Mouse (Mus musculus): ENCODE measurements around the gene Tmem262. TPM values are rescaled to one million over a fixed set of nuclear protein-coding genes. Genes with fewer than 3 reads are reported as not detected.
"Not testable (repeated sequence)": the region's sequence is repeated elsewhere in the genome, so short reads cannot be mapped to it uniquely, and the experiment has no call there.

The Tmem262 gene
- total and polyA plus RNA-seq, 3 experiments = 0.18 TPM; not detected in 2

GRCm38 (mm10) chr19:6042293-6042692 is 37.5 kb upstream of the Tmem262 start:
- DNase-seq (ENCODE audit: low read depth, low spot score) = no peak
- Histone ChIP-seq H3K79me2 (ENCODE audit: control insufficient read depth, insufficient read depth, low read length, poor library complexity) (peaks cover 10% of the 10 kb centered on the region), H3K9me3 (replicated peaks; ENCODE audit: insufficient read depth, low read length) (no peaks in the 10 kb centered on the region), H3K36me3 (ENCODE audit: control insufficient read depth in 1 of 2, insufficient read depth in 2 of 2, low read length in 2 of 2) (peaks cover 0 to 8% of the 10 kb centered on the region in 2 experiments; a peak in 2 of 4 replicates), H3K27ac (ENCODE audit: control insufficient read depth, low read depth, low read length) (no peak overlapping the region), H3K4me1 (ENCODE audit: control insufficient read depth in 1 of 2, insufficient read depth in 2 of 2, low read length in 2 of 2) (peaks cover 3 to 10% of the 10 kb centered on the region in 2 experiments), H3K27me3 (ENCODE audit: control insufficient read depth in 1 of 2, insufficient read depth in 2 of 2, low read length in 2 of 2) (no peaks in the 10 kb centered on the region), H3K4me3 (ENCODE audit: control insufficient read depth in 1 of 2, insufficient read depth in 1 of 2, low read depth in 2 of 2, low read length in 2 of 2) (no peak overlapping the region), H3K9ac (ENCODE audit: control insufficient read depth, low read depth, low read length, poor library complexity, severe bottlenecking) (no peak overlapping the region)
- no peak for TF ChIP-seq CHD2 (IDR thresholded peaks at IDR 0.05; ENCODE audit: low read length)

DNA sequence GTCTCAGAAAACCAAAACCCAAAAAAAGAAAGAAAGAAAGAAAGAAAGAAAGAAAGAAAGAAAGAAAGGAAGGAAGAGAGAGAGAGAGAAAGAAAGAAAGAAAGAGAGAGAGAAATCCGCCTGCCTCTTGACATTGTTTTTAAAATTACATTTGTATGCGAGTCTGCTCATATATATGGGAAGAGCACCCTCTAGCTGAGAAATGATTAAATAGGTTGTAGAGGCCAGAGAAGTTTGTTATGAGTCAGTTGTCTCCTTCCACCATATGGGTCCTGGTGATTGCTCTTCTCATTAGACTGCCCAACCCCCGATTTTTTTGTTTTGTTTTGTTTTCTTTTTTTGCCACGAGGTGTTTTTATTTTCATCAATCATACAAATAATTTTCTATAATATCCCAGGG is 35.7 kb upstream of the Tmem262 start:
- not testable (repeated sequence) for H3K9ac ChIP-seq (ENCODE audit: control insufficient read depth, low read depth, low read length, poor library complexity, severe bottlenecking); H3K4me3 ChIP-seq (ENCODE audit: control insufficient read depth in 1 of 2, insufficient read depth in 1 of 2, low read depth in 2 of 2, low read length in 2 of 2); H3K27ac ChIP-seq (ENCODE audit: control insufficient read depth, low read depth, low read length); H3K27me3 ChIP-seq (ENCODE audit: control insufficient read depth in 1 of 2, insufficient read depth in 2 of 2, low read length in 2 of 2); H3K9me3 ChIP-seq (replicated peaks; ENCODE audit: insufficient read depth, low read length)
- TF ChIP-seq CTCF (IDR thresholded peaks at IDR 0.05 in 2 of 3, conservative IDR thresholded peaks at IDR 0.05 in 1 of 3; ENCODE audit: control insufficient read depth in 1 of 3, insufficient read depth in 1 of 3, low read depth in 2 of 3, low read length in 3 of 3, poor library complexity in 1 of 3, severe bottlenecking in 1 of 3) (peak; percentile 22 to 82 (median 35); a peak in 4 of 6 replicates), ETS1 (IDR thresholded peaks at IDR 0.05; ENCODE audit: low read depth, low read length) (0 out of 2 replicates have a peak, but pooled peaks have one; percentile 10), ZC3H11A (IDR thresholded peaks at IDR 0.05; ENCODE audit: low read depth, low read length) (peak; percentile 54), TAL1 (IDR thresholded peaks at IDR 0.05; ENCODE audit: low read length) (peak; percentile 24; the same call in 1 of the 2 replicates), HCFC1 (IDR thresholded peaks at IDR 0.05; ENCODE audit: low read depth, low read length) (peak; percentile 27; the same call in 1 of the 2 replicates), SMC3 (IDR thresholded peaks at IDR 0.05; ENCODE audit: low read depth, low read length) (peak; percentile 69), GATA1 (IDR thresholded peaks at IDR 0.05; ENCODE audit: low read depth, low read length) (0 out of 2 replicates have a peak, but pooled peaks have one; percentile 3), RAD21 (IDR thresholded peaks at IDR 0.05; ENCODE audit: low read depth, low read length) (peak; percentile 85), SIN3A (IDR thresholded peaks at IDR 0.05; ENCODE audit: low read length) (peak; percentile 84)
- peaks cover 3 to 22% of the 10 kb centered on the region in 2 experiments; a peak in 3 of 4 replicates for H3K4me1 ChIP-seq (ENCODE audit: control insufficient read depth in 1 of 2, insufficient read depth in 2 of 2, low read length in 2 of 2)
- H3K36me3 ChIP-seq (ENCODE audit: control insufficient read depth in 1 of 2, insufficient read depth in 2 of 2, low read length in 2 of 2) = peaks cover 0 to 14% of the 10 kb centered on the region in 2 experiments; a peak in 2 of 4 replicates
- H3K79me2 ChIP-seq (ENCODE audit: control insufficient read depth, insufficient read depth, low read length, poor library complexity) = peaks cover 20% of the 10 kb centered on the region
- DNase-seq (ENCODE audit: low read depth, low spot score) = peak; percentile 81

DNA sequence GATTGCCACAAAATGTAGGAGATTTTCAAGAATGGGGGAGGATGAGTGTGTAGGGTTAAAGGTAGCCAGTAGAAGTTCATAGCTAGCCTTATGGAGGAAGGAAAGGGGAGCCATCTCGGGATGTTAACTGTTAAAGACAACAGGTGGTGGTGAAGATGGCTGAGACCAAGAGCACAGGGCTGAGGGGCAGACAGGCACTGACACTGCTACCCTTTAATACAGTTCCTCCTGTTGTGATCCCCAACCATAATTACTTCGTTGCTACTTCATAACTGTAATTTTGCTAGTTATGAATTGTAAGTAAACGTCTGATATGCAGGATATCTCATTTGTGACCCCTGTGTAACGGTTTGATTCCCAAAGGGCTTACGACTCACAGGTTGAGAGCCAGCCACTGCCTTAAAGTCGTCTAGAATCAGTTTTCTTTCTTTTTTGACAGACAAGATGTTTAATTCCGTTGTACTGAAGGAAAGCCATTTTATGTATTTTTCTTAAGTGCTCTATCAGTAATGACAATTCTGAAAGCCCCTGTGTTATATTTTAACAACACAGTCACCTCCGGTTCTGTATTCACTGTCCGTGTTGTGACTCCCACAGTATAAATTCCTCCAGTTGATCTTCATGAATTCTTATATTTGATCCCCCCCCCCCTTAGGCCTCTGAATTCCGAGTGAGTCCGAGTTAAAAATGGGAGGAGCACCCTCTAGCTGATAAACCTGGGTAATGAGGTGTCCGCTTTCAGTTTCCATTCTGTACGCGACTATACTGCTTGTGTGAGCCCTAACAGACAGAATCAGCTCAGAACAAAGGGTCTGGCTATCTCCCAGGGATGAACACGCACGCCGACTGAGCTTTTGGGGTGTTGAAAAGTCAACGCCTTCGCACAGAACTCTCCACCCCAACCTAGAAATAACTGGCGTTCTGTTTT is 34.2 kb upstream of the Tmem262 start:
- H3K4me1 ChIP-seq (ENCODE audit: control insufficient read depth in 1 of 2, insufficient read depth in 2 of 2, low read length in 2 of 2) = peaks cover 3 to 23% of the 10 kb centered on the region in 2 experiments; a peak in 3 of 4 replicates
- peak overlapping the region; percentile 61 to 75 for H3K4me3 ChIP-seq (ENCODE audit: control insufficient read depth in 1 of 2, insufficient read depth in 1 of 2, low read depth in 2 of 2, low read length in 2 of 2)
- H3K27me3 ChIP-seq (ENCODE audit: control insufficient read depth in 1 of 2, insufficient read depth in 2 of 2, low read length in 2 of 2) = no peaks in the 10 kb centered on the region
- peaks cover 22% of the 10 kb centered on the region for H3K79me2 ChIP-seq (ENCODE audit: control insufficient read depth, insufficient read depth, low read length, poor library complexity)
- H3K9ac ChIP-seq (ENCODE audit: control insufficient read depth, low read depth, low read length, poor library complexity, severe bottlenecking) = peak overlapping the region; percentile 77
- peak; percentile 87 for DNase-seq (ENCODE audit: low read depth, low spot score)
- peaks cover 0 to 12% of the 10 kb centered on the region in 2 experiments; a peak in 1 of 4 replicates for H3K36me3 ChIP-seq (ENCODE audit: control insufficient read depth in 1 of 2, insufficient read depth in 2 of 2, low read length in 2 of 2)
- peak overlapping the region; percentile 94 for H3K27ac ChIP-seq (ENCODE audit: control insufficient read depth, low read depth, low read length)
- no peaks in the 10 kb centered on the region for H3K9me3 ChIP-seq (replicated peaks; ENCODE audit: insufficient read depth, low read length)
- TF ChIP-seq RCOR1 (IDR thresholded peaks at IDR 0.05; ENCODE audit: low read depth, low read length) (no peak), EP300 (IDR thresholded peaks at IDR 0.05; ENCODE audit: low read depth in 1 of 2, low read length in 2 of 2) (no peak; a peak in 1 of 4 replicates), TAL1 (IDR thresholded peaks at IDR 0.05; ENCODE audit: low read length) (no peak), ZC3H11A (IDR thresholded peaks at IDR 0.05; ENCODE audit: low read depth, low read length) (no peak), POLR2AphosphoS5 (IDR thresholded peaks at IDR 0.05; ENCODE audit: borderline replicate concordance, low read depth, low read length) (no peak), BHLHE40 (IDR thresholded peaks at IDR 0.05; ENCODE audit: borderline replicate concordance, low read depth, low read length) (no peak), MYB (IDR thresholded peaks at IDR 0.05; ENCODE audit: low read depth, low read length) (no peak), ETS1 (IDR thresholded peaks at IDR 0.05; ENCODE audit: low read depth, low read length) (no peak), CHD1 (IDR thresholded peaks at IDR 0.05; ENCODE audit: low read depth, low read length) (peak; percentile 53; the same call in 1 of the 2 replicates), KAT2A (conservative IDR thresholded peaks at IDR 0.05; ENCODE audit: low read depth, low read length) (peak; percentile 31; the same call in 1 of the 2 replicates), UBTF (IDR thresholded peaks at IDR 0.05; ENCODE audit: borderline replicate concordance, insufficient read depth, low read depth, low read length) (no peak), MEF2A (IDR thresholded peaks at IDR 0.05; ENCODE audit: extremely low read depth, insufficient replicate concordance, low read depth, low read length, poor library complexity, severe bottlenecking) (no peak), SMC3 (IDR thresholded peaks at IDR 0.05; ENCODE audit: low read depth, low read length) (no peak), MAX (IDR thresholded peaks at IDR 0.05; ENCODE audit: low read length) (peak; percentile 40), CHD2 (IDR thresholded peaks at IDR 0.05; ENCODE audit: low read length) (no peak), ZMIZ1 (IDR thresholded peaks at IDR 0.05; ENCODE audit: low read depth, low read length) (no peak; the same call in 1 of the 2 replicates), GABPA (IDR thresholded peaks at IDR 0.05; ENCODE audit: low read depth, low read length) (no peak)

Data from MEL (cell line).